Mouse (Mus musculus) heart, embryonic 14.5 days (tissue): Measurements from ENCODE around the gene Mrpl4. TPM values are rescaled to one million over a fixed set of nuclear protein-coding genes. Genes with fewer than 3 reads are reported as not detected.

Experiments used
- ATAC-seq: fragments of 200-750 bp; cut with Nextera tagmentation; 2 replicates; pipeline ENCODE4 v1.8.0; 2017; ENCODE audit warnings: low read depth, moderate TSS enrichment; ENCODE audit not compliant: insufficient number of reproducible peaks, insufficient read depth, low FRiP score
- H3K27ac ChIP-seq, 2 experiments: fragments of 200-500 bp in 1 of 2; fragments of 300-500 bp in 1 of 2; sonication (generic) in 1 of 2; replicated peaks in 1 of 2; 2 replicates each; pipeline ENCODE4 v1.5.1; 2012 to 2014; ENCODE audit warnings: low read depth in 2 of 2, low read length in 2 of 2, control low read depth in 1 of 2, mild to moderate bottlenecking in 1 of 2, mixed read lengths in 1 of 2; ENCODE audit not compliant: control insufficient read depth in 1 of 2, insufficient read depth in 1 of 2
- H3K27me3 ChIP-seq: fragments of 300-500 bp; sonication (generic); 2 replicates; pipeline ENCODE4 v1.6.1; 2014; ENCODE audit warnings: mild to moderate bottlenecking, low read length, control low read depth; ENCODE audit not compliant: control insufficient read depth, insufficient read depth
- H3K36me3 ChIP-seq: fragments of 300-500 bp; sonication (generic); 2 replicates; pipeline ENCODE4 v1.6.1; 2014; ENCODE audit warnings: mild to moderate bottlenecking, control low read depth, low read length, mixed read lengths; ENCODE audit not compliant: control insufficient read depth, insufficient read depth
- H3K4me1 ChIP-seq, 2 experiments: fragments of 200-500 bp in 1 of 2; fragments of 300-500 bp in 1 of 2; sonication (generic) in 1 of 2; 2 replicates each; pipeline ENCODE4 v1.6.1; 2012 to 2014; ENCODE audit warnings: low read length in 2 of 2, control low read depth in 1 of 2, mixed read lengths in 1 of 2; ENCODE audit not compliant: control insufficient read depth in 2 of 2, insufficient read depth in 2 of 2
- H3K4me2 ChIP-seq: fragments of 300-500 bp; sonication (generic); 2 replicates; pipeline ENCODE4 v1.6.1; 2014; ENCODE audit warnings: mild to moderate bottlenecking, low read length
- H3K4me3 ChIP-seq, 2 experiments: fragments of 200-500 bp in 1 of 2; fragments of 300-500 bp in 1 of 2; sonication (generic) in 1 of 2; 2 replicates each; pipeline ENCODE4 v1.5.1; 2012 to 2014; ENCODE audit warnings: low read length in 2 of 2, mild to moderate bottlenecking in 2 of 2, control low read depth in 1 of 2, low read depth in 1 of 2, moderate library complexity in 1 of 2; ENCODE audit not compliant: control insufficient read depth in 1 of 2, insufficient read depth in 1 of 2
- H3K9ac ChIP-seq: fragments of 300-500 bp; sonication (generic); 2 replicates; pipeline ENCODE4 v1.6.1; 2014; ENCODE audit warnings: mild to moderate bottlenecking, low read length
- H3K9me3 ChIP-seq: fragments of 300-500 bp; sonication (generic); 2 replicates; pipeline ENCODE4 v1.6.1; 2016; ENCODE audit warnings: low read length, control low read depth; ENCODE audit not compliant: control insufficient read depth
- WGBS: fragments of 180-500 bp; shearing (Covaris S2); extraction: QIAGEN DNeasy Blood & Tissue Kit; methylation state at CpG from one replicate; pipeline ENCODE4 v1.1.7; 2014; 5-methylcytosine and 5-hydroxymethylcytosine counted together
- polyA plus RNA-seq: library from polyadenylated mRNA; unstranded; fragments of >200 nt; fragmentation: Nextera tagmentation; extraction: Ambion mirVana; gene quantifications from 2 replicates; pipeline ENCODE4 v1.2.1, GENCODE M21; 2014

The Mrpl4 gene
- polyA plus RNA-seq, 1 experiment from 2014 or later = 160 TPM

DNA sequence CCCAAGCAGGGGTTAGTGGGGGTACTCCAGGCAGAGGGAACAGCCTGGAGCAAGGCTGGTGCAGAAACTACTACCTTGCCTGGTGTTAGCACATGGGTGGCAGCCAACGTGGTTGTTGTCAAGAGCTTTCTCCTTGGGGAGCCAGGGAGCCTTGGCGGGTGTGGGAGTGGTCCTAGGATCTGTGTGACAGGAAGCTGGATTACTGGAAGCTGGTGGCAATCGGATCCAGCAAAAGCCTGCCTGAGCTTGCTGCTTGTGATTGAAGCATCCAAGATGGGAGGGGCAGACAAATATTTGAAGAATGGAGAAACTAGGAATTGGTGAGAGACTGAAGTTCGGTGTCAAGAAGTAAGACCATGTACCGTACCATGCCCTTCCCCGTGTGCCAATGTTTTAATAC is 19.8 kb downstream of the Mrpl4 start:
- peaks cover 6% of the 10 kb centered on the region; the same call in 1 of the 2 replicates for H3K36me3 ChIP-seq
- H3K27me3 ChIP-seq = peaks cover 17% of the 10 kb centered on the region
- no peaks in the 10 kb centered on the region for H3K9me3 ChIP-seq
- no peak overlapping the region for H3K27ac ChIP-seq
- no peak overlapping the region for H3K9ac ChIP-seq
- no peak overlapping the region for H3K4me2 ChIP-seq
- no peak overlapping the region for H3K4me3 ChIP-seq
- 54% methylated on average over 6 of the region's 6 CpGs for WGBS
- 0 out of 2 replicates have a peak, but pooled peaks have one; percentile 17 for ATAC-seq
- no peaks in the 10 kb centered on the region for H3K4me1 ChIP-seq

DNA sequence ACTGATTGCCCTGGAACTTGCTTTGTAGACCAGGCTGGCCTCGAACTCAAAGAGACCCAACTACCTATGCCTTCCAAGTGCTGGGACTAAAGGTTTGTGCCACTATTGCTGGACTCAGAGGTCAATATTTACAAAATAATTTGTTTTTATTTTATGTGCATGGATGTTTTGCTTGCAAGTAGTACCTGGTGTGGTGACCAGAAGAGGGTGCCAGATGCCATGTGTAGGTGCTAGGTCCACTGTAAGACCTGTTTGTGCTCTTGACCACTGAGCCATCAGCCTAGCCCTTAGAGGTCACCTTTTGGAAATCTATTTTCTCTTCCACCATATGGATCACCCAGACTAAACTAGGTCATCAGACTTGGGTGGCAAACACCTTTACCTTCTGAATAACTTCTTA is 20.2 kb downstream of the Mrpl4 start:
- ATAC-seq = no peak
- Histone ChIP-seq H3K4me1 (no peaks in the 10 kb centered on the region), H3K27ac (no peak overlapping the region), H3K27me3 (peaks cover 13% of the 10 kb centered on the region; the same call in 1 of the 2 replicates), H3K4me2 (no peak overlapping the region), H3K9ac (no peak overlapping the region), H3K9me3 (no peaks in the 10 kb centered on the region), H3K36me3 (peaks cover 6% of the 10 kb centered on the region; the same call in 1 of the 2 replicates), H3K4me3 (no peak overlapping the region)
- WGBS = 74% methylated on average over 1 of the region's 1 CpGs

- ATAC-seq = no peak
- peaks cover 6% of the 10 kb centered on the region; the same call in 1 of the 2 replicates for H3K36me3 ChIP-seq
- no peaks in the 10 kb centered on the region for H3K9me3 ChIP-seq
- peaks cover 11 to 13% of the 10 kb centered on the region in 2 experiments for H3K4me1 ChIP-seq
- no peak overlapping the region for H3K27ac ChIP-seq
- WGBS = 61% methylated on average over 19 of the region's 19 CpGs
- no peak overlapping the region for H3K4me3 ChIP-seq
- peaks cover 10% of the 10 kb centered on the region for H3K27me3 ChIP-seq
- H3K4me2 ChIP-seq = no peak overlapping the region
- H3K9ac ChIP-seq = no peak overlapping the region
Observed at GRCm38 (mm10) chr9:21025258-21025810, 22.8 kb downstream of the Mrpl4 start.

- Histone ChIP-seq H3K9ac (no peak overlapping the region), H3K27me3 (peaks cover 14% of the 10 kb centered on the region), H3K27ac (no peak overlapping the region), H3K4me2 (no peak overlapping the region), H3K9me3 (no peaks in the 10 kb centered on the region), H3K36me3 (0 out of 2 replicates have a peak, but pooled peaks cover 6% of the 10 kb centered on the region), H3K4me1 (peaks cover 16 to 20% of the 10 kb centered on the region in 2 experiments), H3K4me3 (no peak overlapping the region)
- ATAC-seq = no peak
- WGBS = 78% methylated on average over 12 of the region's 12 CpGs
Observed at GRCm38 (mm10) chr9:21026849-21027248, 24.3 kb downstream of the Mrpl4 start.

- ATAC-seq = no peak
- H3K27me3 ChIP-seq = peaks cover 24% of the 10 kb centered on the region
- no peak overlapping the region for H3K27ac ChIP-seq
- 59% methylated on average over 8 of the region's 8 CpGs for WGBS
- peaks cover 18 to 30% of the 10 kb centered on the region in 2 experiments for H3K4me1 ChIP-seq
- no peaks in the 10 kb centered on the region for H3K9me3 ChIP-seq
- H3K4me3 ChIP-seq = no peak overlapping the region
- H3K36me3 ChIP-seq = 0 out of 2 replicates have a peak, but pooled peaks cover 6% of the 10 kb centered on the region
- no peak overlapping the region for H3K9ac ChIP-seq
- no peak overlapping the region for H3K4me2 ChIP-seq
Observed at GRCm38 (mm10) chr9:21027774-21028290, 25.3 kb downstream of the Mrpl4 start.

DNA sequence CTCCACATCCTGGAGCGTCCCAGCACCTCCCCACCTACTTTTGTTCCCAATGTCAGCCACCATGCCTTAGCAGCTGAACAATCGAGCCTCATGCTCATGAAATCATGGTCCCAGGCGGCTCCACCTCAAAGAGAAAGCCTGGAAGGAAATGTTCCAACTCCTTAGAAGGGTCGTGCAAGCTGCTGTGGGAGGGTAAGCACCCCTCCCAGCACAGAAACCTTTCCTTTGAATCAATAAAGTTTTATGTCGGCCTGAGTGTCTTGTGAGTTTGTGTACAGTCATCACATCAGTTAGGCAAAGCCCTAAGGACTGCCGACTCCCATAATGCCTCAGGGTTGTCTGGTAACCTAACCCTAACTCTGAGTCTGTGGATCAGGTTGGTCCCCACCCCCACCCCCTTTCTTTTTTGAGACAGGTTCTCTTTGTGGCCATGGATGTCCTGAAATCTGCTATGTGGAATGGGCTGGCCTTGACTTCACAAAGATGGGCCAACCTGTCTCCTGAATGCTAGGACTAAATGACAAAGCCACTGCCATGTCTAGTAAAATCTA is 26.1 kb downstream of the Mrpl4 start:
- 74% methylated on average over 6 of the region's 6 CpGs for WGBS
- peaks cover 23 to 38% of the 10 kb centered on the region in 2 experiments for H3K4me1 ChIP-seq
- no peak overlapping the region for H3K9ac ChIP-seq
- H3K27ac ChIP-seq = no peak overlapping the region
- 0 out of 2 replicates have a peak, but pooled peaks cover 6% of the 10 kb centered on the region for H3K36me3 ChIP-seq
- H3K4me2 ChIP-seq = 0 out of 2 replicates have a peak overlapping the region, but pooled peaks have one; percentile 83
- H3K27me3 ChIP-seq = peaks cover 32% of the 10 kb centered on the region
- H3K9me3 ChIP-seq = no peaks in the 10 kb centered on the region
- no peak for ATAC-seq
- H3K4me3 ChIP-seq = no peak overlapping the region

DNA sequence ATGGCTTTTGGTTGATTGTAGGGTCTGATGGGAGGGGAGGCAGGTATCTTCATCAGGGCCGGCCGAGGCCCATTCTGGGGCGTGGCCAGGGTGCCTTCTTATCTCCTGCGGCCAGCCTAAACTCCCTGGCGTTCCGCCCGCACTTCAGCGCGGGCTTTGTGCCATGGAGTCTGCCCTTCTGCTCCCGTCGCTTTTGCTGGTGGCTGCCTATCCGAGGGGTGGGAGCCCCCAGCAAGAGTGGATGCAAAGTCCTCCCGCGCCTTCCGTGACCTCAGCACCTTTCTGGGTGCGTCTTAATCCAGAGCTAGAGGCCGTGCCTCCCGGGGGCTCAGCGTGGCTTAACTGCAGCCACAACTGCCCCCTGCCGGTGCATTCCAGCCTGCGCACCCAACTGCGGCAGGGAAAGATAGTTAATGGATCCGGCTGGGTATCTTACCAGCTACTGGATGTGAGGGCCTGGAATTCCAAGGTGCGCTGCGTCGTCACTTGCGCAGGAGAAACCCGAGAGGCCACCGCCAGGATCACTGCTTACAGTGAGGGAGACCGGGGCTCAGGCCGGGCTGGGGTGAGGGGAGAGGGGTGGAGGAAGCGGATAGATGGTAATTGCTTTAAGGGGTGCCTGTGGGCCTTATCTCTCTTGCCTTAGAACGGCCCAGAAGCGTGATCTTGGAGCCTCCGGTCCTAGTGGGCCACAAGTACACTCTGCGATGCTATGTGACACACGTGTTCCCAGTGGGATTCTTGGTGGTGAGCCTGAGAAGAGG is 26.9 kb downstream of the Mrpl4 start, which contains the start of gene Icam4:
Icam4 (plus strand) TSS at position 83 of the 764 bp plus-strand sequence.
- peak within 1 kb of the TSS; percentile 42 to 54 for H3K4me3 ChIP-seq
- peak within 1 kb of the TSS; percentile 83 for H3K4me2 ChIP-seq
- peaks cover 23 to 38% of the 10 kb centered on the region in 2 experiments for H3K4me1 ChIP-seq
- H3K9ac ChIP-seq = peak within 1 kb of the TSS; percentile 64
- H3K36me3 ChIP-seq = 0 out of 2 replicates have a peak, but pooled peaks cover 6% of the 10 kb centered on the region
- peak; percentile 9; the same call in 1 of the 2 replicates for ATAC-seq
- WGBS = 1% methylated on average over 37 of the region's 37 CpGs
- H3K27ac ChIP-seq = no peak within 1 kb of the TSS; a peak in 1 of 4 replicates
- H3K27me3 ChIP-seq = peaks cover 40% of the 10 kb centered on the region
- H3K9me3 ChIP-seq = no peaks in the 10 kb centered on the region
